Mouse (Mus musculus): ENCODE results near the gene Chit1.
A peak's percentile ranks its signal among the peaks of the same experiment; 100 is the strongest.

Gene Chit1

GRCm38 (mm10) chr1:134099516-134100235 lies 11.4 kb upstream of the Chit1 start:
- DNase-seq = peak; percentile 44 to 74

- peak in 1 of 2 experiments; percentile 32 for DNase-seq
Observed at GRCm38 (mm10) chr1:134100401-134100800, 10.6 kb upstream of the Chit1 start.

GRCm38 (mm10) chr1:134100928-134101327 lies 10.1 kb upstream of the Chit1 start:
- DNase-seq = peak in 1 of 2 experiments; percentile 23

DNA sequence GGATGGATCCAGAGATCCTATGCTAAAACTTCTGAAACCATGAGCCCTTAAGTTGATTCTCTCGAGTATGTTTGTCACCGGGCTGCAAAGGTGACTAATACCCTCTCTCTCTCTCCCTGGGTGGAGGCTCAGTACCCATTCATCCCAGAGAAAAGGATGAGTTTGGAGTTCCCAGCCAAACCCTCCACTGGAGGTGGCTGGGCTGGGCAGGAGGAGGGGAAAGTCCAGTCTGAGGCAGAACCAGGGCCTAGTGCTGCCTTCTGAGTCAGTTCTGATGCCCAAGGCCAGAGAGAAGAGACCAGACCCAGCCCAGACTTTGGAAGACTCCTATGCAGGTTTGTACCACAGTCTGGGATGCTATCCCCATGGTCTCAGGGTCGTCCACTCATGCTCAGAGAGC lies 9.4 kb upstream of the Chit1 start:
- DNase-seq = peak in 1 of 2 experiments; percentile 17

DNA sequence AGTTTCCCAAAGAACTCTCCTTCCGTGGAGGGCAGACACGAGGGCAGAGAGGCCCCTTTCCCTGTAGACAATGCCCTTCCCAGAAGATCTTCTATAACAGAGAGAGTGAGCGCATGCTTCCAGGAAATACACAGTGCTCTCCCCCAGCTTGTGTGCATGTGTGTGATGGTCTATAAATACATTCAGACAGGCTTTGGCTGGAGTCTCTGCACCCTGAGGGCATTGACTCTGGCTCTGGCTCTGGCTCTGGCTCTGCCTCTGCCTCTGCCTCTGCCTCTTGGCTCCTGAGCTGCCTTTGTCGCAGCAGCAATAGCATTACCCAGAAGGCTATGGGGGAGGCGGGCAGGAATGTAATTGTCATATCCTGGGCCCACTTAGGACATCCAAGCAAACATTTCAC lies 7.2 kb upstream of the Chit1 start:
- DNase-seq = peak; percentile 42 to 72

GRCm38 (mm10) chr1:134105043-134105763 lies 5.8 kb upstream of the Chit1 start:
- DNase-seq = peak in 1 of 2 experiments; percentile 32

DNA sequence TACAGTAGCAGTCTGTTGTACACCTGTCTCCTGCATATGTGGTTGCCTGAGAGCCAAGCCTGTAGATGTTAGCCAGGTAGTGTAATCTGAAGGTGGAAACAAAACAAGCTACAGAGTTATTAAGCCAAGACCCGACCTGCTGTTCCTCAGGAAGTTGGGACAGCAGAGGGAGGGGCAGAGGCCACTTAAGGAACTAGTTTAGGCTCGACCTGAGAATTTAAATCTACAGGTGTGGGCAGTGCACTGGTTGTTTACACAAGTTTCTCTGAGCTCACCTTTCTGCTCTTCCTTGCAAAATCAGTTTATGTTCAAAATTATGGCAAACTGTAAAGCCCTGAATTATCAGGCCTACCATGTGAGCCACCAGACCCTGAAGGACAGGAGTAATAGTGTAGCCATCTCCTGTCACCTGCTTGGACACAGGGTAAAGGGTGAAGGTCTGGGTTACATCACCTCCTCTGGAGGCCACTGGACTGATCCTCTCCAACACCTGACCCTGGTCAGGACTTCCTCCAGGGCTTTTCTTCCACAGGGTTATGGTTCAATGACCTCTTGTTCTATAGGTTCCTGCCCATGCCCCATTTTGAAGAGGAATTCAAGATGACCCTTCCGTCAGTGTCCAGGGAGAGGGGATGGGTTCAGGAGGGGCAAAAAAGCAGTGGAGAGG lies 5.1 kb upstream of the Chit1 start:
- DNase-seq = peak in 1 of 2 experiments; percentile 61

- peak; percentile 79 to 80 for DNase-seq
Observed at GRCm38 (mm10) chr1:134106719-134107118, 4.3 kb upstream of the Chit1 start.

GRCm38 (mm10) chr1:134107777-134108176 lies 3.3 kb upstream of the Chit1 start:
- peak in 1 of 2 experiments; percentile 30 for DNase-seq

- DNase-seq = no peak
Observed at GRCm38 (mm10) chr1:134110015-134110414, 1.0 kb upstream of the Chit1 start.

GRCm38 (mm10) chr1:134110449-134110848 lies 593 bp upstream of the Chit1 start:
- no peak for DNase-seq

DNA sequence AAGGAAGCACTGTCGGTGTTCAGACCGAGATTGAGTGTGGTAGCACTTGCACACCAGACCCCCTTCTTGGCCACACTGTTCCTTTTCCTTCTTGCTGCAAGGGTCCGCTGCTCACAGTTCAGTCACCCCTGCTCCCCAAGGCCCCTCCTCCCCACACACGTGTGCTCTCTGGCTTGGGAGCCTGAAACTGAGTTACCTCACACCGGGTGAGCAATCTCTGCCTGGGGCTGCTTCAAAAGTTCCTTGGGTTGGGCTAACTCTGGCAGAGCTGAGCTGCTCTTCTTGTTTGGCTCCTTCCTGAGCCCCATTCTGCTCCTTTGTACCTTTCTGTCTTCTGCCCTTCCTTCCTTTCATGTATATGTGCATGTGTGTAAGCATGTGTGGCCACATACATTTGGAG lies 2.5 kb downstream of the Chit1 start:
- no peak for DNase-seq

DNA sequence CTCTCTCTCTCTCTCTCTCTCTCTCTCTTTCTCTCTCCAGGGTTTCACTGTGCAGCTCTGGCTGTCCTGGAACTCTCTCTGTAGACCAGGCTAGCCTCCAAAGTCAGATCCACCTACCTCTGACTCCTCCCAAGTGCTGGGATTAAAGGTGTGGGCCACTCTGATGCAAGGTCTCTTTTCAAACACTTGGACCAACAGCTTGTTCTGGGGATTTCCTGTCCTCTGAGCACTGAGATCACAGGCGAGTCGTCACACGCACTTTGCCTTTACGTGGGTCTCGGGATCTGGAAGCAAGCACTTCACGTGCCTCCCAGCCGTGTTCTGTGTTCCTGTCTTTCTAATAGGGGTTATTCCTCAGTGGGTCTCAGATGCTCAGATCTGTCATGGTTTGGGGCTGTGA lies 3.0 kb downstream of the Chit1 start:
- DNase-seq = no peak

GRCm38 (mm10) chr1:134114730-134115129 lies 3.7 kb downstream of the Chit1 start:
- DNase-seq = no peak

GRCm38 (mm10) chr1:134115424-134115823 lies 4.4 kb downstream of the Chit1 start:
- no peak for DNase-seq

GRCm38 (mm10) chr1:134117110-134117509 lies 6.1 kb downstream of the Chit1 start:
- no peak for DNase-seq

GRCm38 (mm10) chr1:134120179-134120578 lies 9.1 kb downstream of the Chit1 start:
- DNase-seq = peak; percentile 79 to 93

DNA sequence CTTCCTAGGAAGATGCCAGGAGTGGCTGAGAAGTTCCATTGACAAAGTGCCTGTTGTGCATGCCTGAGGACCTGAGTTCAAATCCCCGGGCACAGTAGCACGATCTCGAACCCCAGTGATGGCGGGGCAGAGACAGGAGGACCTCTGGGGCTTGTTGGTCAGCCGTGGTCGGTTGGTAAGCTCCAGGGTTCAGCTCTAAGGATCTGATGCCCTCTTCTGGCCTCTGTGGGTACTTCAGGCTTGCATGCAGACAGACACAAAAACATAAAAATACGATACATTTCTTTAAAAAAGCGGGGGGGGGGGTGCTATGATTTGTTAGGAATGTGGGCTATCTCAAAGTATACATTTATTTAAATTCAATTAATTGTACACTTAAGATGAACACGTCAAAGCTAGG lies 11.2 kb downstream of the Chit1 start:
- peak in 1 of 2 experiments; percentile 54 for DNase-seq

DNA sequence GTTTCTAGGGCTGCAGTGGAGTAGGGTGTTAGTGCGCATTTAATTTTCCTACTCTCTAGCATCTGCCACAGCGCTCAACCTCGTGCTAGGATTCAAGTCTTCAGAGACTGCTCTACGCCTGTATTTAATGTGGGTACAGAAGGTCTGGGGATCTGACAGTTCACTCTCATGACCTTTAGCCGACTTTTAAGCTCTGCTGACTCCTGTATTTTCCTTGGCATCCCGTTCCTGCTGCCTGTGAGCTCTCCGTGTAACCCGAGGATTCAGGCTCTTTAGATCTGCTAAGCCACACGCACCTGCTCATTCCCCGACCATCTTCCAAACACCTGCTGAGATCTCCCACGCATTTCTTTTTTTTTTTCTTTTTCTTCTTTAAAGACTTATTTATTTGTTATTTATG lies 22.3 kb downstream of the Chit1 start:
- peak; percentile 49 to 68 for DNase-seq

- no peak for DNase-seq
Observed at GRCm38 (mm10) chr1:134136351-134136750, 25.3 kb downstream of the Chit1 start.

DNA sequence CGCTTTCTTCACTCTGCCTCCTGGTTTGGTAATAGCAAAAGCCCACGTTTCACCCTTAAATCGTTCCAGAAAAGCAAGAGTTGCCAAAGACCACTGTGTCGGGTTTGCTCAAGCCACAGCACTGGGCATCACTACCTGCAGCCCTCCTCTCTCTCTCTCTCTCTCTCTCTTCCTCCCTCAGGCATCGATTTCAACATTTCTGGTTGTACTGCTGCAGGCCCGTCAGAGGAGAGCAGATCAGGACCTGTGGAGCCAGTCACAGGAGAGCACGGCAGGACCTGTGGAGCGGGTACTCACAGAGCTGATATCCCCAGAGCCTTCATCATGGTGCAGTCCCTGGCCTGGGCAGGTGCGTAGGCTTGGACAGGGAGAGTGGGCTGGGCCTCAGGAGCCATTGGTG lies 27.4 kb downstream of the Chit1 start:
- DNase-seq = no peak

GRCm38 (mm10) chr1:134142363-134142794 lies 31.3 kb downstream of the Chit1 start:
- DNase-seq = no peak

- DNase-seq = no peak
Observed at GRCm38 (mm10) chr1:134146066-134146465, 35.0 kb downstream of the Chit1 start.

DNA sequence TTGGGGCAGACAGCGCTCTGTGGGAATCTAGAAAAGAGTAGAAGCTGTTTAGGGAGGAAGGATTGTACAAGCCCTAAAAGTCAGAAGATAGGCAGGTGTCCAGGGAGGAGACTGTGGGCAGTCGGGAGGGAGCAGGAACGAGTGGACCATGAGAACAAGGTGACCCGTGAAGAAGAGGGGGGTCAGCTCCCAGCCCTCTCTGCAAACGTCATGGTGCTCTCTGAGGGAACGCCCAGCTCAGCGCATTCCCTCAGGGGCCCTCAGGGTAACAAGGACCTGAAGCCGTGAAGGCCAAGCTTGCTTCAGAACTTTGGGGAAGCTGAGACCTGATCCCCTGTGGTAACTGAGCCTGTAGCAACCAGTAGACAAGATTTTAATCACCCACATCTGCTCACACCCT lies 39.0 kb downstream of the Chit1 start:
- DNase-seq = no peak
